Mouse (Mus musculus) heart, embryonic 14.5 days (tissue): Measurements from ENCODE around the gene Olfr532. TPM values are rescaled to one million over a fixed set of nuclear protein-coding genes. Genes with fewer than 3 reads are reported as not detected.
"Not testable (repeated sequence)": the region's sequence is repeated elsewhere in the genome, so short reads cannot be mapped to it uniquely, and the experiment has no call there.

Experiments
- ATAC-seq: fragments of 200-750 bp; cut with Nextera tagmentation; 2 replicates; pipeline ENCODE4 v1.8.0; 2017; ENCODE audit warnings: low read depth, moderate TSS enrichment; ENCODE audit not compliant: insufficient number of reproducible peaks, insufficient read depth, low FRiP score
- H3K27ac ChIP-seq, 2 experiments: fragments of 200-500 bp in 1 of 2; fragments of 300-500 bp in 1 of 2; sonication (generic) in 1 of 2; replicated peaks in 1 of 2; 2 replicates each; pipeline ENCODE4 v1.5.1; 2012 to 2014; ENCODE audit warnings: low read depth in 2 of 2, low read length in 2 of 2, control low read depth in 1 of 2, mild to moderate bottlenecking in 1 of 2, mixed read lengths in 1 of 2; ENCODE audit not compliant: control insufficient read depth in 1 of 2, insufficient read depth in 1 of 2
- H3K27me3 ChIP-seq: fragments of 300-500 bp; sonication (generic); 2 replicates; pipeline ENCODE4 v1.6.1; 2014; ENCODE audit warnings: mild to moderate bottlenecking, low read length, control low read depth; ENCODE audit not compliant: control insufficient read depth, insufficient read depth
- H3K36me3 ChIP-seq: fragments of 300-500 bp; sonication (generic); 2 replicates; pipeline ENCODE4 v1.6.1; 2014; ENCODE audit warnings: mild to moderate bottlenecking, control low read depth, low read length, mixed read lengths; ENCODE audit not compliant: control insufficient read depth, insufficient read depth
- H3K4me1 ChIP-seq, 2 experiments: fragments of 200-500 bp in 1 of 2; fragments of 300-500 bp in 1 of 2; sonication (generic) in 1 of 2; 2 replicates each; pipeline ENCODE4 v1.6.1; 2012 to 2014; ENCODE audit warnings: low read length in 2 of 2, control low read depth in 1 of 2, mixed read lengths in 1 of 2; ENCODE audit not compliant: control insufficient read depth in 2 of 2, insufficient read depth in 2 of 2
- H3K4me2 ChIP-seq: fragments of 300-500 bp; sonication (generic); 2 replicates; pipeline ENCODE4 v1.6.1; 2014; ENCODE audit warnings: mild to moderate bottlenecking, low read length
- H3K4me3 ChIP-seq, 2 experiments: fragments of 200-500 bp in 1 of 2; fragments of 300-500 bp in 1 of 2; sonication (generic) in 1 of 2; 2 replicates each; pipeline ENCODE4 v1.5.1; 2012 to 2014; ENCODE audit warnings: low read length in 2 of 2, mild to moderate bottlenecking in 2 of 2, control low read depth in 1 of 2, low read depth in 1 of 2, moderate library complexity in 1 of 2; ENCODE audit not compliant: control insufficient read depth in 1 of 2, insufficient read depth in 1 of 2
- H3K9ac ChIP-seq: fragments of 300-500 bp; sonication (generic); 2 replicates; pipeline ENCODE4 v1.6.1; 2014; ENCODE audit warnings: mild to moderate bottlenecking, low read length
- H3K9me3 ChIP-seq: fragments of 300-500 bp; sonication (generic); 2 replicates; pipeline ENCODE4 v1.6.1; 2016; ENCODE audit warnings: low read length, control low read depth; ENCODE audit not compliant: control insufficient read depth
- WGBS: fragments of 180-500 bp; shearing (Covaris S2); extraction: QIAGEN DNeasy Blood & Tissue Kit; methylation state at CpG from one replicate; pipeline ENCODE4 v1.1.7; 2014; 5-methylcytosine and 5-hydroxymethylcytosine counted together
- polyA plus RNA-seq: library from polyadenylated mRNA; unstranded; fragments of >200 nt; fragmentation: Nextera tagmentation; extraction: Ambion mirVana; gene quantifications from 2 replicates; pipeline ENCODE4 v1.2.1, GENCODE M21; 2014

Gene Olfr532
- polyA plus RNA-seq: not detected in 2 replicates

GRCm38 (mm10) chr7:140421539-140421938, at the start of gene Olfr532:
Gene Olfr532 (minus strand): TSS chr7:140421639.
- WGBS: 89% methylated on average over 1 of the region's 1 CpGs
- Histone ChIP-seq H3K4me3 (no peak within 1 kb of the TSS), H3K36me3 (no peaks in the 10 kb centered on the region), H3K4me2 (no peak within 1 kb of the TSS), H3K4me1 (no peaks in the 10 kb centered on the region), H3K27ac (no peak within 1 kb of the TSS), H3K27me3 (no peaks in the 10 kb centered on the region), H3K9me3 (no peaks in the 10 kb centered on the region), H3K9ac (no peak within 1 kb of the TSS)
- ATAC-seq: no peak

DNA sequence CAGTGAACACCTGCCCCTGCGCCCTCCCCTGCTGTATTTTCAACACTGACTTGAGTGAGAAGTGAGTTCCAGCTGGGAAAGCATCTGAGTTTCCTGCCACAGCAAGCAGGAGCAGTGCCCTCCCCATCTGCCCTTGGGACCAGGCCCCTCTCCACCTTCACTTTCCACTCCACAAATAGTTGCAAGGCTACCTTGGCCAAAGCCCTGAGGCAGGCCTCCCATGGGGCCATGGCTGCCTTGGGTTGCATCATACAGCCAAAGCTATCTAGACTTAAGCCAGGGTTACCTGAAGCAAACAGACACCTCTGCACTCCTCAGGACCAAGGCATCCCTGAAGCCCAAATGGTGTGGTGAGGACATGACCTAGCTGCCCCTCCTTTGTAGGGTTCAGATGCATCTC, 41.6 kb upstream of the Olfr532 start, which contains the start of gene Olfr533:
TSS of gene Olfr533 (plus strand) at position 301 of the 400 bp plus-strand sequence.
- not testable (repeated sequence) for H3K4me2 ChIP-seq, H3K36me3 ChIP-seq, H3K9me3 ChIP-seq, H3K27ac ChIP-seq, H3K4me1 ChIP-seq, H3K9ac ChIP-seq, ATAC-seq, H3K27me3 ChIP-seq, H3K4me3 ChIP-seq
- WGBS: no CpG with 5 or more reads among the region's 1 CpGs

DNA sequence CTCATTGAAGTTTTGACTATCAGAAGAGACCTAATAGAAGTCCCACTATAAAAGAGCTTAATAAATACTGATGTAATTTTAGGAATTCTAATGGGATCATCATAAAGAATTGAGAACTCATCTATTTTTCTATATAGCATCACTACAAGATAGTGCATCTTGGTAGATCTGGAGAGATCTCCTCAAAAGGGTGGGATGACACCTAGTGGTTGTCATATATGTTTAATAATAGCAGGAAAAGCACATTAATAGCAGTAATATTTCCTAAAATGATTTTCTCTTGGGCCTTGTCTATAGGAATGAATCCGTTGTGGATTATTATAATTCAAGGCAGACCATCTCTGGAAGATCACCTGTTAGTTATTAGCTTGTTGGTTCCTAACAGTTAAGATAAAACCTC, 21.7 kb upstream of the Olfr532 start:
- H3K36me3 ChIP-seq: no peaks in the 10 kb centered on the region
- H3K4me1 ChIP-seq: no peaks in the 10 kb centered on the region
- H3K4me2 ChIP-seq: no peak overlapping the region
- H3K9me3 ChIP-seq: no peaks in the 10 kb centered on the region
- 55% methylated on average over 1 of the region's 1 CpGs for WGBS
- H3K27me3 ChIP-seq: no peaks in the 10 kb centered on the region
- no peak overlapping the region for H3K4me3 ChIP-seq
- no peak for ATAC-seq
- no peak overlapping the region for H3K9ac ChIP-seq
- H3K27ac ChIP-seq: no peak overlapping the region

DNA sequence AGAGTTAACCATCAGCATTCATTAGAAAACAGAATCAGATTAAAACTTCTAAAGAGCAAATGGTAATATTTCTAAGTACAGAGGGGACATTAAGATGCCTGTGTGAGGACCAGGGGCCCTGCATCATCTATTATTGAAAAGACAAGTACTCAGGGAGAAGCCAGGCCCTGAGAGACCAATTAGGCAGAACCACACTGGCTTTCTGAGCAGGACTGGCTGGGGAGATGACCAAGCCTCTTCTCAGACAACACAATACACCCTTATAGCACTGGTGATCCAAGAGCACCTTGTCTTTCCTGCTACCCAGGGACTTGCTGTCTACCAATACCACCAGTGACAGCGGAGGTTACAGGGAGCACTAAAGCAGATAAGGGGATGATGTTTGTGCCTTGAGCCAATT, 18.6 kb downstream of the Olfr532 start, which contains the start of gene Olfr531:
TSS of gene Olfr531 (minus strand) at position 101 of the 400 bp plus-strand sequence.
- Histone ChIP-seq H3K9me3 (no peaks in the 10 kb centered on the region), H3K9ac (no peak within 1 kb of the TSS), H3K4me1 (no peaks in the 10 kb centered on the region), H3K4me3 (no peak within 1 kb of the TSS), H3K27ac (no peak within 1 kb of the TSS), H3K27me3 (no peaks in the 10 kb centered on the region), H3K36me3 (no peaks in the 10 kb centered on the region), H3K4me2 (no peak within 1 kb of the TSS)
- ATAC-seq: no peak
- 42% methylated on average over 1 of the region's 1 CpGs for WGBS

DNA sequence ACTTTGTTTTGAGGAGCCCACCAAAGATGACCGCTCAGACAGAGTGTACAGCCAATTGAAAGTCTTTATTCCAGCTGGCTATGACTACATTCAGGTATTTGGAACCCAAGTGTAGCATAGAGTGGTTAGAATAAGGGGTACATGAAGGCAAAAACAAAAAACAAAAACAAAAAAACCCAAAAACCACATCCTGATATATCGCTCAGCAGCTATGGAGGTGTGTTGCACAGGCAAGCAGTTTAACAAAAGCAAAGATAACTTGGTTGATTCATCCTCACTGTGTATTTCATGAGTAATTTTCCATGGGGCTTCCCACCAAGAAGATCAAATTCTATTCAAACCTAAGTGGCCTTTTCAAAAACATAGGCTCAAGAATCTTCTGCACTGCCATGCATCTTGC, 44.5 kb downstream of the Olfr532 start:
- ATAC-seq: no peak
- Histone ChIP-seq H3K27ac (no peak overlapping the region), H3K4me2 (no peak overlapping the region), H3K36me3 (no peaks in the 10 kb centered on the region), H3K9ac (no peak overlapping the region), H3K4me3 (no peak overlapping the region), H3K27me3 (no peaks in the 10 kb centered on the region), H3K4me1 (no peaks in the 10 kb centered on the region), H3K9me3 (no peaks in the 10 kb centered on the region)
- WGBS: 87% methylated on average over 2 of the region's 2 CpGs

DNA sequence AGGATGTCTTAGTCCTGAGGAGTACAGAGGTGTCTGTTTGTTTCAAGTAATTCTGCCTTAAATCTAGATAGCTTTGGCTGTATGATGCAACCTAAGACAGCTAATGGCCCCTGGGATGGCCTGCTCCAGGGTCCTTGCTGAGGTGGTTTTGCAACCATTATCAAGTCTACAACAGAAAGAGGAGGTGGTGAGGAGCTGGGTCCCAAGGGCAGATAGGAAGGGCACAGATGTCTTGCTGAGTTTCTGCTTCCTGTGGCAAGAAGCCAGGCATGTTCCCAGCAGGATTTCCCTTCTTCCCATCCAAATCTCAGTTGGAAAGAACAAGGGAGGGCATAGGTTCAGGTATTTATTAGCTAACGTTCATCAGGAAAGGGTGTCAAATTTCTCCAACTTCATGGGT, 45.2 kb downstream of the Olfr532 start, which contains the start of gene Olfr530:
TSS of gene Olfr530 (minus strand) at position 101 of the 400 bp plus-strand sequence.
- no peaks in the 10 kb centered on the region for H3K4me1 ChIP-seq
- no peak within 1 kb of the TSS for H3K9ac ChIP-seq
- no peak within 1 kb of the TSS for H3K4me2 ChIP-seq
- H3K36me3 ChIP-seq: no peaks in the 10 kb centered on the region
- H3K9me3 ChIP-seq: no peaks in the 10 kb centered on the region
- ATAC-seq: no peak
- 50% methylated on average over 1 of the region's 1 CpGs for WGBS
- H3K27me3 ChIP-seq: no peaks in the 10 kb centered on the region
- no peak within 1 kb of the TSS for H3K27ac ChIP-seq
- H3K4me3 ChIP-seq: no peak within 1 kb of the TSS

GRCm38 (mm10) chr7:140374300-140374699, 47.1 kb downstream of the Olfr532 start:
- H3K4me1 ChIP-seq: no peaks in the 10 kb centered on the region
- H3K9me3 ChIP-seq: no peaks in the 10 kb centered on the region
- 65% methylated on average over 4 of the region's 4 CpGs for WGBS
- no peaks in the 10 kb centered on the region for H3K36me3 ChIP-seq
- H3K4me3 ChIP-seq: no peak overlapping the region
- no peak overlapping the region for H3K9ac ChIP-seq
- no peak overlapping the region for H3K27ac ChIP-seq
- no peak overlapping the region for H3K4me2 ChIP-seq
- H3K27me3 ChIP-seq: no peaks in the 10 kb centered on the region
- no peak for ATAC-seq
